Mouse (Mus musculus) intestine, embryonic 16.5 days (tissue): ENCODE data around the gene Saa3. TPM values are rescaled to one million over a fixed set of nuclear protein-coding genes. Genes with fewer than 3 reads are reported as not detected.
"Not testable (repeated sequence)": the region's sequence is repeated elsewhere in the genome, so short reads cannot be mapped to it uniquely, and the experiment has no call there.

Experiments used
- ATAC-seq: fragments of 200-750 bp; cut with Nextera tagmentation; 2 replicates; pipeline ENCODE4 v1.8.0; 2017; ENCODE audit warnings: moderate TSS enrichment, moderate library complexity
- H3K27ac ChIP-seq: fragments of 300-500 bp; sonication (generic); 2 replicates; pipeline ENCODE4 v1.5.1; 2014; ENCODE audit warnings: mild to moderate bottlenecking, low read length
- H3K27me3 ChIP-seq: fragments of 300-500 bp; sonication (generic); replicated peaks from 2 replicates; pipeline ENCODE4 v1.6.1; 2014; ENCODE audit warnings: low read length, control low read depth, mixed read lengths; ENCODE audit not compliant: control insufficient read depth, insufficient read depth
- H3K36me3 ChIP-seq: fragments of 300-500 bp; sonication (generic); 2 replicates; pipeline ENCODE4 v1.6.1; 2014; ENCODE audit warnings: low read length, control low read depth; ENCODE audit not compliant: control insufficient read depth, insufficient read depth
- H3K4me1 ChIP-seq: fragments of 300-500 bp; sonication (generic); 2 replicates; pipeline ENCODE4 v1.6.1; 2014; ENCODE audit warnings: low read length, control low read depth, mixed read lengths; ENCODE audit not compliant: control insufficient read depth, insufficient read depth
- H3K4me2 ChIP-seq: fragments of 300-500 bp; sonication (generic); 2 replicates; pipeline ENCODE4 v1.6.1; 2014; ENCODE audit warnings: low read depth, low read length, control low read depth
- H3K4me3 ChIP-seq: fragments of 300-500 bp; sonication (generic); 2 replicates; pipeline ENCODE4 v1.5.1; 2014; ENCODE audit warnings: mild to moderate bottlenecking, low read length
- H3K9ac ChIP-seq: fragments of 300-500 bp; sonication (generic); 2 replicates; pipeline ENCODE4 v1.6.1; 2014; ENCODE audit warnings: low read depth, low read length
- H3K9me3 ChIP-seq: fragments of 300-500 bp; sonication (generic); 2 replicates; pipeline ENCODE4 v1.6.1; 2016; ENCODE audit warnings: low read length, control low read depth; ENCODE audit not compliant: control insufficient read depth
- WGBS: fragments of 180-500 bp; shearing (Covaris S2); extraction: QIAGEN DNeasy Blood & Tissue Kit; methylation state at CpG from one replicate; pipeline ENCODE4 v1.1.7; 2014; 5-methylcytosine and 5-hydroxymethylcytosine counted together
- polyA plus RNA-seq: library from polyadenylated mRNA; unstranded; fragments of >200 nt; fragmentation: Nextera tagmentation; extraction: Ambion mirVana; gene quantifications from 2 replicates; pipeline ENCODE4 v1.2.1, GENCODE M21; 2015

Saa3 gene
- polyA plus RNA-seq, 1 experiment from 2014 or later, result 1.4 TPM

GRCm38 (mm10) chr7:46680732-46681131, 34.8 kb downstream of the Saa3 start:
- Histone ChIP-seq H3K4me3 (no peak overlapping the region), H3K4me1 (no peaks in the 10 kb centered on the region), H3K36me3 (no peaks in the 10 kb centered on the region), H3K27ac (no peak overlapping the region), H3K27me3 (no peaks in the 10 kb centered on the region), H3K4me2 (no peak overlapping the region), H3K9me3 (no peaks in the 10 kb centered on the region), H3K9ac (no peak overlapping the region)
- ATAC-seq, result no peak

GRCm38 (mm10) chr7:46679044-46679443, 36.5 kb downstream of the Saa3 start:
- not testable (repeated sequence) for H3K9ac ChIP-seq, ATAC-seq, H3K9me3 ChIP-seq, H3K4me1 ChIP-seq, H3K36me3 ChIP-seq, H3K4me3 ChIP-seq, H3K4me2 ChIP-seq, H3K27ac ChIP-seq, H3K27me3 ChIP-seq
- 80% methylated on average over 7 of the region's 7 CpGs for WGBS

- Histone ChIP-seq H3K9ac (no peak overlapping the region), H3K4me2 (no peak overlapping the region), H3K27ac (no peak overlapping the region), H3K4me1 (no peaks in the 10 kb centered on the region), H3K9me3 (no peaks in the 10 kb centered on the region), H3K4me3 (no peak overlapping the region), H3K36me3 (no peaks in the 10 kb centered on the region), H3K27me3 (no peaks in the 10 kb centered on the region)
- 74% methylated on average over 3 of the region's 3 CpGs for WGBS
- no peak for ATAC-seq
These were observed 37.1 kb downstream of the Saa3 start for GRCm38 (mm10) chr7:46678417-46678816.

- Histone ChIP-seq H3K9me3 (no peaks in the 10 kb centered on the region), H3K4me3 (no peak overlapping the region), H3K4me1 (no peaks in the 10 kb centered on the region), H3K9ac (no peak overlapping the region), H3K4me2 (no peak overlapping the region), H3K27ac (no peak overlapping the region), H3K27me3 (no peaks in the 10 kb centered on the region), H3K36me3 (no peaks in the 10 kb centered on the region)
- ATAC-seq, result no peak
- 44% methylated on average over 5 of the region's 5 CpGs for WGBS
These were observed 38.6 kb downstream of the Saa3 start for GRCm38 (mm10) chr7:46676808-46677360.

GRCm38 (mm10) chr7:46675886-46676285, 39.6 kb downstream of the Saa3 start:
- WGBS, result 76% methylated on average over 8 of the region's 8 CpGs
- ATAC-seq, result no peak
- no peaks in the 10 kb centered on the region for H3K36me3 ChIP-seq
- H3K9ac ChIP-seq, result no peak overlapping the region
- no peaks in the 10 kb centered on the region for H3K27me3 ChIP-seq
- H3K4me1 ChIP-seq, result no peaks in the 10 kb centered on the region
- no peaks in the 10 kb centered on the region for H3K9me3 ChIP-seq
- no peak overlapping the region for H3K4me3 ChIP-seq
- H3K4me2 ChIP-seq, result no peak overlapping the region
- H3K27ac ChIP-seq, result no peak overlapping the region

- Histone ChIP-seq H3K27ac (no peak overlapping the region), H3K27me3 (no peaks in the 10 kb centered on the region), H3K4me3 (no peak overlapping the region), H3K9ac (no peak overlapping the region), H3K4me1 (no peaks in the 10 kb centered on the region), H3K9me3 (no peaks in the 10 kb centered on the region), H3K4me2 (no peak overlapping the region), H3K36me3 (no peaks in the 10 kb centered on the region)
- no peak for ATAC-seq
- WGBS, result 91% methylated on average over 7 of the region's 7 CpGs
These were observed 40.4 kb downstream of the Saa3 start for GRCm38 (mm10) chr7:46675061-46675460.

- no peak for ATAC-seq
- WGBS, result 41% methylated on average over 10 of the region's 10 CpGs
These were observed 43.3 kb downstream of the Saa3 start, which contains the start of gene Tph1 for GRCm38 (mm10) chr7:46672160-46672672. Tph1 (minus strand) TSS chr7:46672537.

GRCm38 (mm10) chr7:46667256-46667655, 48.2 kb downstream of the Saa3 start:
- Histone ChIP-seq H3K27me3 (peaks cover 11% of the 10 kb centered on the region; the same call in 1 of the 2 replicates), H3K4me2 (peak overlapping the region; percentile 35), H3K9ac (no peak overlapping the region), H3K4me1 (0 out of 2 replicates have a peak, but pooled peaks cover 2% of the 10 kb centered on the region), H3K9me3 (no peaks in the 10 kb centered on the region), H3K27ac (no peak overlapping the region), H3K36me3 (no peaks in the 10 kb centered on the region), H3K4me3 (no peak overlapping the region)
- no peak for ATAC-seq
- WGBS, result 1% methylated on average over 21 of the region's 21 CpGs

More at GRCm38 (mm10) chr7:46672160-46672672, 43.3 kb downstream of the Saa3 start, which contains the start of gene Tph1:
- Histone ChIP-seq H3K9ac (no peak within 1 kb of the TSS), H3K4me2 (no peak within 1 kb of the TSS), H3K4me3 (no peak within 1 kb of the TSS), H3K9me3 (no peaks in the 10 kb centered on the region), H3K4me1 (0 out of 2 replicates have a peak, but pooled peaks cover under 1% of the 10 kb centered on the region), H3K36me3 (no peaks in the 10 kb centered on the region), H3K27me3 (peaks cover 3% of the 10 kb centered on the region; the same call in 1 of the 2 replicates), H3K27ac (no peak within 1 kb of the TSS)

- H3K9me3 ChIP-seq, result no peaks in the 10 kb centered on the region
- no peak overlapping the region for H3K9ac ChIP-seq
- WGBS, result 33% methylated on average over 9 of the region's 9 CpGs
- no peak for ATAC-seq
- H3K36me3 ChIP-seq, result no peaks in the 10 kb centered on the region
- no peak overlapping the region for H3K4me3 ChIP-seq
- no peak overlapping the region for H3K4me2 ChIP-seq
- H3K4me1 ChIP-seq, result 0 out of 2 replicates have a peak, but pooled peaks cover 2% of the 10 kb centered on the region
- H3K27me3 ChIP-seq, result peaks cover 11% of the 10 kb centered on the region; the same call in 1 of the 2 replicates
- H3K27ac ChIP-seq, result no peak overlapping the region
These were observed 50.3 kb downstream of the Saa3 start for GRCm38 (mm10) chr7:46665236-46665635.
